Mouse (Mus musculus) spleen, adult 2 months (tissue): ENCODE data around the gene Atf6b.

Experiments used
- CTCF ChIP-seq: fragments of 200-500 bp; IDR thresholded peaks from 2 replicates; pipeline ENCODE4 v1.5.1; 2011; ENCODE audit warnings: mild to moderate bottlenecking, inconsistent platforms; ENCODE audit not compliant: insufficient read depth, insufficient read length, insufficient replicate concordance; ENCODE audit errors: extremely low read depth
- POLR2A ChIP-seq: fragments of 200-500 bp; IDR thresholded peaks from 2 replicates; pipeline ENCODE4 v1.6.1; 2011; ENCODE audit warnings: low read depth, low read length, inconsistent platforms

DNA sequence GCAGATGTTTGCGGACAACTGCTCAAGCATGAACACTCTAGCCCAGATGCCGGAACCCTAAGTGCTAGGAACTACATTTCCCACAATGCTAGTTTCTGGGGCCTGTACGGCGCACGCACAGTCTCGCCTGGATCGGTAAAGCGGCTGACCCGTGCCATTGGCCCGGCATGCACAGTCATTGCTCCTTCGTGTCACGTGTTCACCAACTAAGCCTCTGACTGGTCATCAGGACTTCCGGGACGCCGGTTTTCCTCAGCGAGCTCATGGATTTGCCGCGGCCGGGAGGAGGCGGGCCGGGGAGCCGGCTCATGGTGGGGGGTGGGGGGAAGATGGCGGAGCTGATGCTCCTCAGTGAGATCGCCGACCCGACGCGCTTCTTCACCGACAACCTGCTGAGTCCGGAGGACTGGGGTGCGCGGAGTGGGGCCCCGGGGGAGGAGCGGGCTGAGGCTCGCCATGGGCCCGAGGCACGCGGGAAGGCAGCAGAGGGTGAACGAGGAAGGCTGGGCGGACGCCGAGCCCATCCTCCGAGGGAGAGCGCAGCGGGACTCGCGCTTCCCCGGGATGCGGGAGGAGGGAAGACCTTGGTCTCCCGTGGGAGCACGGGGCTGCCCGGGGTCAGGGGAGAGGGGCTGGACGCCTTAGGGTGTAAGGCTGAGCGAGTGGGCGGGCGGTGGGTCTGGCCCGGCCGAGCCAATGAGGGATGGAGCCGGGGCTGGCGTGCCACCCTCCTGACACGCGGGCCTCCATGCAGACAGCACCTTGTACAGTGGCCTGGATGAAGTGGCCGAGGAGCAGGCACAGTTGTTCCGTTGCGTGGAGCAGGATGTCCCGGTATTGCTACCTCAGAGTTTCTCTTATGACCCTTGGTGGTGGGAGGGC is at the start of gene Atf6b:
- TF ChIP-seq CTCF, result no peak
- TF ChIP-seq POLR2A, result peak; percentile 53
